Mouse (Mus musculus): ENCODE results near the gene St6galnac3. TPM values are rescaled to one million over a fixed set of nuclear protein-coding genes. Genes with fewer than 3 reads are reported as not detected.

Gene St6galnac3
- total and polyA plus RNA-seq, 3 experiments: 0.08 to 1.1 (median 0.38) TPM

GRCm38 (mm10) chr3:153452299-153452996 is 272.5 kb downstream of the St6galnac3 start:
- peaks cover 19% of the 10 kb centered on the region for H3K79me2 ChIP-seq (replicated peaks; ENCODE audit: control insufficient read depth, extremely low read depth, insufficient read depth, poor library complexity, severe bottlenecking)
- H3K9ac ChIP-seq (ENCODE audit: insufficient read depth, low read depth): peak overlapping the region; percentile 65
- no peaks in the 10 kb centered on the region for H3K27me3 ChIP-seq (replicated peaks)
- H3K4me1 ChIP-seq (ENCODE audit: control insufficient read depth in 1 of 2, insufficient read depth in 2 of 2): peaks cover 14 to 44% of the 10 kb centered on the region in 2 experiments
- TF ChIP-seq CHD2 (IDR thresholded peaks at IDR 0.05; ENCODE audit: low read length): peak; percentile 92
- TF ChIP-seq ELF1 (IDR thresholded peaks at IDR 0.05; ENCODE audit: low read depth, low read length): peak; percentile 76
- TF ChIP-seq TCF12 (IDR thresholded peaks at IDR 0.05; ENCODE audit: low read depth, low read length): peak; percentile 88
- TF ChIP-seq NELFE (IDR thresholded peaks at IDR 0.05; ENCODE audit: low read depth, low read length): peak; percentile 61; the same call in 1 of the 2 replicates
- TF ChIP-seq TBP (conservative IDR thresholded peaks at IDR 0.05; ENCODE audit: low read depth, low read length): peak; percentile 97
- TF ChIP-seq RCOR1 (conservative IDR thresholded peaks at IDR 0.05; ENCODE audit: low read depth, low read length): peak; percentile 98
- peak; percentile 94 for TF ChIP-seq MEF2A (IDR thresholded peaks at IDR 0.05; ENCODE audit: borderline replicate concordance, low read depth, low read length)
- TF ChIP-seq SIN3A (IDR thresholded peaks at IDR 0.05; ENCODE audit: low read length): peak; percentile 79; the same call in 1 of the 2 replicates
- TF ChIP-seq ZC3H11A (IDR thresholded peaks at IDR 0.05; ENCODE audit: low read depth, low read length): no peak; the same call in 1 of the 2 replicates
- no peak for TF ChIP-seq ZNF384 (IDR thresholded peaks at IDR 0.05; ENCODE audit: low read depth, low read length)
- TF ChIP-seq MAX (IDR thresholded peaks at IDR 0.05; ENCODE audit: low read length): peak; percentile 68
- TF ChIP-seq NRF1 (IDR thresholded peaks at IDR 0.05; ENCODE audit: low read depth, low read length): no peak
- TF ChIP-seq USF1 (IDR thresholded peaks at IDR 0.05; ENCODE audit: low read depth, low read length): no peak
- TF ChIP-seq ZKSCAN1 (IDR thresholded peaks at IDR 0.05; ENCODE audit: borderline replicate concordance, low read depth, low read length): no peak
- TF ChIP-seq BHLHE40 (IDR thresholded peaks at IDR 0.05; ENCODE audit: low read depth, low read length): peak; percentile 71
- TF ChIP-seq PAX5 (IDR thresholded peaks at IDR 0.05; ENCODE audit: low read length): no peak
- TF ChIP-seq MAZ (IDR thresholded peaks at IDR 0.05; ENCODE audit: low read depth, low read length): no peak
- peak; percentile 17 for TF ChIP-seq SMC3 (IDR thresholded peaks at IDR 0.05; ENCODE audit: low read depth, low read length)
- peak; percentile 23; the same call in 1 of the 2 replicates for TF ChIP-seq CHD1 (IDR thresholded peaks at IDR 0.05; ENCODE audit: low read depth, low read length)
- peak; percentile 91 for TF ChIP-seq JUND (conservative IDR thresholded peaks at IDR 0.05; ENCODE audit: low read depth, low read length)
- no peak; the same call in 1 of the 2 replicates for TF ChIP-seq HCFC1 (IDR thresholded peaks at IDR 0.05; ENCODE audit: low read depth, low read length)
- TF ChIP-seq RAD21 (IDR thresholded peaks at IDR 0.05; ENCODE audit: low read depth, low read length): peak; percentile 10
- TF ChIP-seq CTCF (conservative IDR thresholded peaks at IDR 0.05 in 1 of 2, IDR thresholded peaks at IDR 0.05 in 1 of 2; ENCODE audit: low read depth in 2 of 2, low read length in 2 of 2): no peak
- TF ChIP-seq JUN (IDR thresholded peaks at IDR 0.05; ENCODE audit: insufficient read depth, low read depth, low read length): peak; percentile 88
- TF ChIP-seq MXI1 (IDR thresholded peaks at IDR 0.05; ENCODE audit: low read depth, low read length): peak; percentile 62; the same call in 1 of the 2 replicates
- TF ChIP-seq MAFK (IDR thresholded peaks at IDR 0.05; ENCODE audit: insufficient replicate concordance, low read length): peak; percentile 94
- TF ChIP-seq USF2 (conservative IDR thresholded peaks at IDR 0.05; ENCODE audit: low read depth, low read length): no peak
- TF ChIP-seq POLR2AphosphoS2 (IDR thresholded peaks at IDR 0.05; ENCODE audit: low read depth, low read length): peak; percentile 56; the same call in 1 of the 2 replicates
- TF ChIP-seq ZMIZ1 (IDR thresholded peaks at IDR 0.05; ENCODE audit: low read depth, low read length): peak; percentile 83; the same call in 1 of the 2 replicates
- no peak; the same call in 1 of the 2 replicates for TF ChIP-seq GABPA (IDR thresholded peaks at IDR 0.05; ENCODE audit: insufficient replicate concordance, low read depth, low read length)
- TF ChIP-seq ETS1 (conservative IDR thresholded peaks at IDR 0.05; ENCODE audit: low read depth, low read length): peak; percentile 93
- TF ChIP-seq UBTF (IDR thresholded peaks at IDR 0.05; ENCODE audit: low read depth, low read length): no peak; the same call in 1 of the 2 replicates
- 0 out of 2 replicates have a peak, but pooled peaks have one; percentile 44 for TF ChIP-seq KAT2A (IDR thresholded peaks at IDR 0.05; ENCODE audit: insufficient replicate concordance, low read length)
- TF ChIP-seq EP300 (IDR thresholded peaks at IDR 0.05; ENCODE audit: low read length): peak; percentile 99
- TF ChIP-seq MYC (IDR thresholded peaks at IDR 0.05; ENCODE audit: low read depth, low read length): no peak; the same call in 1 of the 2 replicates
- TF ChIP-seq IRF4 (IDR thresholded peaks at IDR 0.05; ENCODE audit: low read depth, low read length): peak; percentile 99
- peak; percentile 74 for TF ChIP-seq POLR2A (IDR thresholded peaks at IDR 0.05; ENCODE audit: low read depth, low read length)
- TF ChIP-seq E2F4 (IDR thresholded peaks at IDR 0.05; ENCODE audit: insufficient replicate concordance, low read depth, low read length): 0 out of 2 replicates have a peak, but pooled peaks have one; percentile 5
- DNase-seq (ENCODE audit: extremely low read depth): peak; percentile 97
- in situ Hi-C loops (cut with MboI; ENCODE audit: low pct_ligation_motif_present, low pct_unique_long_range_greater_than_20kb, low sequenced_read_pairs): no loop called here
- dilution Hi-C loops (cut with MboI; ENCODE audit: extremely low pct_ligation_motif_present, extremely low pct_unique_long_range_greater_than_20kb, low sequenced_read_pairs): no loop called here
- peaks cover 24 to 34% of the 10 kb centered on the region in 2 experiments for H3K36me3 ChIP-seq (replicated peaks in 1 of 2; ENCODE audit: control insufficient read depth in 1 of 2, insufficient read depth in 1 of 2, low read length in 1 of 2)
- peaks cover 26% of the 10 kb centered on the region for H3K9me3 ChIP-seq (replicated peaks; ENCODE audit: low read length)
- H3K27ac ChIP-seq (ENCODE audit: insufficient read depth, low read depth): peak overlapping the region; percentile 97
- peak overlapping the region; percentile 87 for H3K4me2 ChIP-seq (ENCODE audit: insufficient read depth, low read depth, poor library complexity, severe bottlenecking)
- H3K4me3 ChIP-seq (replicated peaks in 1 of 3; ENCODE audit: low read depth in 2 of 3, low read length in 2 of 3, poor library complexity in 1 of 3): peak overlapping the region; percentile 15 to 68 (median 22)

Measured in CH12.LX (cell line).